Mouse (Mus musculus) frontal cortex, adult (tissue): ENCODE measurements around the gene Kcnq1.

ENCODE experiments used
- ATAC-seq: cut with Nextera tagmentation; 2 replicates; pipeline ENCODE4 v1.9.2; 2017; ENCODE audit warnings: mild to moderate bottlenecking, moderate library complexity, mixed read lengths; ENCODE audit not compliant: low TSS enrichment

Gene Kcnq1

GRCm38 (mm10) chr7:143460874-143461273, 354.7 kb downstream of the Kcnq1 start, which contains the start of gene Cdkn1c:
Gene Cdkn1c, minus strand, starts transcription at chr7:143461050.
- peak; percentile 70 for ATAC-seq

DNA sequence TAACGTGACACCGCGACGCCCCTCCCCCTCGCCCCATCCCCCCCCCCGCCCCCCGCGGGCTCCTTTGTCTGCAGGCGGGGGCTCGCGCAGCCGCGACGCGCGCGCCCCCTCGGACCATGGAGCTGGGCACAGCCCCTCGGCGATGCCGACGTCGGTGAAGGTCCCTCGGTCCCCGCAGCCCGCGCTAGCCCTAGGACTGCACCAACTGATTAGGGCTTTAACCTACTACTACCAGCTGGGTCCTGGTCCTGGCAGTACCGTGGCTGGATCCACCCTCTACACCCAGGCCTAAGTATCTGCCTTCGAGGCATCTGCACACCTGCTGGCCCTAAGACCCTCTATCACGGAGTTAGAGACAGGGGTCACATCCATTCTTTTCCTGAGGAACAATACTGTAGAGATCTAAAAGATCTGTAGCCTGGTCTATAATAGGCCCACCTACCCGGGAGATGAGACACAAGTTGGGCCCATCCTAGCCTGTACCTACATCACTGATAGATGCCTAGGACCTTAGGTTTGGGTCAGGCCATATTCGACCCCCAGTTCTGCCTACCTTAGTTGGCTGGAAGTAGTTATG, 355.2 kb downstream of the Kcnq1 start:
- ATAC-seq = no peak

DNA sequence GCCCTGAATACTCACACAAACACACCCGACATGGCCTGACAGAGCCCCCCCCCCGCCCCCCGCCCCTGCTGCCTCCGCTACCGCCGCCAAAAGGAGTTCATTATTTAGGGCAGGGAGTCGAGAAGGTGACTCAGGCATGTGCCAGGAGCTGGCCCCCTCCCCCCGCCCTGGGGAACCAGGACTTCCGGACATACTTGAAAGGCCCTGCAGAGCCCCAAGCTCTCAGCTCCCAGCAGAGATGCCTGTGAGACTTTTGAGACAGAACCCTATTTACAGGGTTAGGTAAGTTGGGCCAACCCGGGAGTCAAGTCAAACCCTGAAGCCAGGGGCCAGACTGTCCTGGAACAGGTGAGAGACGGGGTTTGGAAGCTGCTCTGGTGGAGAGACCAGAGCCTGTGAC, 355.8 kb downstream of the Kcnq1 start:
- ATAC-seq = no peak

- ATAC-seq = no peak
Measured at GRCm38 (mm10) chr7:143462516-143462915, 356.4 kb downstream of the Kcnq1 start.

- 0 out of 2 replicates have a peak, but pooled peaks have one; percentile 46 for ATAC-seq
Measured at GRCm38 (mm10) chr7:143463865-143464415, 357.8 kb downstream of the Kcnq1 start.

DNA sequence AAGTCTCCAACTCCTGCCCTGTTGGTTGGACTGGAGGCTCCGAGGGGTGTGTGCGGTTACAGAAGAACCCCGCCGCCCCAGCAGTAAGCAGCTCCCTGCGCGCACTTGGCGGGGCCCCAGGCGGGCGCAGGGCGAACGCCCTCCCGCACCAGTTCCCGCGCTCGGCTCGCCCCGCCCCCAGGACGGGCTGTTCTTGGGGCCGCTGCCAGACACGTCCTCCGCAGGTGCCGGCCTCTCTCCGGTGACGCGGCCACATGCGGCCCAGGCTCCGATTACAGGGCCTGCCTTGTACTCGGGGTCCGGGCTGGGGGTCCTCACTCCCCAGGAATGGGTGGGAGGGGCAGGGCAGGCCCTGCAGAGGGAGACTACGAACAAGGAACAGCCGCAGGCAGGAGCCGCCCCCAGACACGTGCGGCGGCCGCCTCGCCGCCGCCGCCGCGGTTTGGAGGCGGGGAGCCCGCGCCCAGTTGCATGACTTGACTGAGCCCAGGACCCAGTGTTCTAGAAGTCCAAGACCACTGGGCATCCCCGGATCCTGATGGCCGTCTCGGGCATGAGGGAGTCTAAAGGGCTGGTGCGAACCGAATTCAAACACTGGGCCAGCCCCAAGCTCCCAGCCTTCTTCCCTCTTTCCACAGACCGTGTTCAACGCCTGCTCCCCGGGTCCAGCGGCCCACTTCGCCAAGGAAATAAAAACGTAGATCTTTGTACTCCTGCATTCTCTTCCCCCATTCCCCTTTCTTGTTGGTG, 358.8 kb downstream of the Kcnq1 start:
- no peak for ATAC-seq

DNA sequence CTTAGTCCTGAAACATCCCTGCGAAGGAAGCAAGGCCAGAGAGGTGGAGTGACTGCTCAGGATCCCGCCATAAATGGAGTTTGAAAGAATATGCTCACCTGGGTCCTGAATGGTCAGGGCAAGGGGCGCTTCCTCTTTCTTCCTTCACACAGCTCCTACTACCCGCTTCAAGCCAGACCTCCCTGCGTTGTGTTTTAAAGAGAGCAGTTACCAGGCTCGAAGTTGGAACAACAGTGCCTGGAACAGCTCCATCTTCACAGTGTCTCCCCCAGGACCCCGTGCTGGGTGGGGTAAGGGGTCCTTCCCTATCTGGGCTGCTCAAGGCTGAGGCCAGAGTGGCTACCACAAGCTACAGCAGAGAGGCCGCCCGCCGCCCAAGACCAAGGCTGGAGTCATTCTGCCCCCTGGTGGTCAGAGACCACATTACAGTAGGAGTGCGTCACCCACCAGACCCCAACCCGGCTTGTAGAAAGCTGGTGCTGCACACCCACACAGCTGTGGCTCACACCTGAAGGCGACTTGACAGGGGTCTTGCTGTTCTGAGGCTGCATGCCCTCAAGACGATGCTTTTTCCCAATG, 360.0 kb downstream of the Kcnq1 start:
- ATAC-seq = peak; percentile 63; the same call in 1 of the 2 replicates

GRCm38 (mm10) chr7:143467714-143468113, 361.6 kb downstream of the Kcnq1 start:
- no peak for ATAC-seq

DNA sequence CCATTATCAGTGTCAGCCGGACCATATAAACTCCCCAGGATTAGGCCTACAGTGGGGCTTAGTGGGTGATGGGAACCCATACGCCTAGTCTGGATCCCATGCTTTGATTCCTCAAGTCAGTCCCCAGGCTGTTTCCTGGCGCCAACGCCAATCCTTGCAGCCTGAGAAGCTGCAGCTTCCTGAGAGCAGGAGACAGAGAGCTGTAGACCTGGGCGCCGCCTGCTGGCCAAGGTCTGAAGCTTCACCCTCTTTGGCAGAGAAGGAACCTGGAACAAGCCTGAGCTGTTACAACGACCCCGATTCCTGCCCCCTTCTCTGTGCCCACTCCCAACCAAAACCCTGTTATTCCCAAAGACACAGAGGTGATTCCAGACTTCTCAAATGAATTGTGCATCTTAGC, 363.8 kb downstream of the Kcnq1 start:
- ATAC-seq = peak; percentile 93

GRCm38 (mm10) chr7:143473347-143474101, 367.4 kb downstream of the Kcnq1 start, which contains the start of gene Slc22a18:
Gene Slc22a18, plus strand, starts transcription at chr7:143473736.
- no peak for ATAC-seq

GRCm38 (mm10) chr7:143474811-143475210, 368.6 kb downstream of the Kcnq1 start:
- no peak for ATAC-seq

DNA sequence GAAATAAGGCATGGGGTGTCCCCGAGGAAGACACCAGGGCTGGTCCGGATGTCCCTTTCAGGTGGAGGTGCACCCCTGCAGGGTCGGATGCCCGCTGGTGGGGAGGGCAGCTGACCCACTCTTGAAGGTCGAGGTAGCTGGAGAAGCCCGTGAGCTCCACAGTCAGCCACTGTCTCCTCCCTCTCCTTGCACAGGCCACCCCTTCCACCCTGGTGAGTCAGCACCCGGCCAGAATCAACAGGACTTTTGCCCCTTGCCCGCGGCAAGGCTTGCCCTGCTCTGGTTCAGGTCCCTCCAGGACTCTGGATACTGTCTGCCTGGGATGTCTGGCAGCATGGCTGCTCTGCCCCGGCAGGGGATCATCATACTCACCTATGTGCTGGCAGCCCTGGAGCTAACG, 369.7 kb downstream of the Kcnq1 start:
- no peak for ATAC-seq
